Mouse (Mus musculus) MEL (cell line): Measurements from ENCODE around the gene Hoxc4. TPM values are rescaled to one million over a fixed set of nuclear protein-coding genes. Genes with fewer than 3 reads are reported as not detected.

ENCODE experiments used
- DNase-seq: peaks from one replicate; pipeline ENCODE4 v3.0.0; 2011; ENCODE audit warnings: low read depth, low spot score
- H3K27ac ChIP-seq: 2 replicates; pipeline ENCODE4 v1.5.1; 2012; ENCODE audit warnings: low read depth, mild to moderate bottlenecking, control low read depth, low read length, moderate library complexity; ENCODE audit not compliant: control insufficient read depth
- H3K27me3 ChIP-seq, 2 experiments: fragments of 150-350 bp in 1 of 2; sonication (generic) in 1 of 2; 2 replicates each; pipeline ENCODE4 v1.6.1; 2012; ENCODE audit warnings: low read length in 2 of 2, mild to moderate bottlenecking in 2 of 2, improper control_type of control experiment in 1 of 2, moderate library complexity in 1 of 2; ENCODE audit not compliant: insufficient read depth in 2 of 2, control insufficient read depth in 1 of 2
- H3K36me3 ChIP-seq, 2 experiments: 2 replicates each; pipeline ENCODE4 v1.6.1; 2012 to 2014; ENCODE audit warnings: low read length in 2 of 2, improper control_type of control experiment in 1 of 2, inconsistent platforms in 1 of 2, mild to moderate bottlenecking in 1 of 2; ENCODE audit not compliant: insufficient read depth in 2 of 2, control insufficient read depth in 1 of 2
- H3K4me1 ChIP-seq, 2 experiments: fragments of 150-350 bp in 1 of 2; sonication (generic) in 1 of 2; 2 replicates each; pipeline ENCODE4 v1.6.1; 2012; ENCODE audit warnings: low read length in 2 of 2, improper control_type of control experiment in 1 of 2, mild to moderate bottlenecking in 1 of 2; ENCODE audit not compliant: insufficient read depth in 2 of 2, control insufficient read depth in 1 of 2
- H3K4me3 ChIP-seq, 2 experiments: fragments of 150-350 bp in 1 of 2; sonication (generic) in 1 of 2; 2 replicates each; pipeline ENCODE4 v1.5.1; 2012; ENCODE audit warnings: low read depth in 2 of 2, low read length in 2 of 2, mild to moderate bottlenecking in 2 of 2, moderate library complexity in 2 of 2, control low read depth in 1 of 2, improper control_type of control experiment in 1 of 2; ENCODE audit not compliant: control insufficient read depth in 1 of 2, insufficient read depth in 1 of 2
- H3K79me2 ChIP-seq: 2 replicates; pipeline ENCODE4 v1.6.1; 2012; ENCODE audit warnings: mild to moderate bottlenecking, low read length, moderate library complexity; ENCODE audit not compliant: control insufficient read depth, poor library complexity, insufficient read depth
- H3K9ac ChIP-seq: 2 replicates; pipeline ENCODE4 v1.6.1; 2012; ENCODE audit warnings: low read depth, mild to moderate bottlenecking, control low read depth, low read length, moderate library complexity; ENCODE audit not compliant: control insufficient read depth, poor library complexity, severe bottlenecking
- H3K9me3 ChIP-seq: fragments of 150-350 bp; sonication (generic); replicated peaks from 2 replicates; pipeline ENCODE4 v1.6.1; 2012; ENCODE audit warnings: mild to moderate bottlenecking, low read length, improper control_type of control experiment, moderate library complexity; ENCODE audit not compliant: insufficient read depth
- BHLHE40 ChIP-seq: IDR thresholded peaks from 2 replicates; pipeline ENCODE4 v1.6.1; 2012; ENCODE audit warnings: low read depth, mild to moderate bottlenecking, inconsistent platforms, low read length, improper control_type of control experiment, borderline replicate concordance
- CHD1 ChIP-seq: IDR thresholded peaks from 2 replicates; pipeline ENCODE4 v1.6.1; 2012; ENCODE audit warnings: low read depth, mild to moderate bottlenecking, inconsistent platforms, low read length, improper control_type of control experiment
- CHD2 ChIP-seq: IDR thresholded peaks from 2 replicates; pipeline ENCODE4 v1.6.1; 2011; ENCODE audit warnings: low read length, improper control_type of control experiment
- CTCF ChIP-seq, 3 experiments: IDR thresholded peaks in 2 of 3; conservative IDR thresholded peaks in 1 of 3; 2 replicates each; pipeline ENCODE4 v1.5.1; 2011 to 2012; ENCODE audit warnings: low read length in 3 of 3, low read depth in 2 of 3, mild to moderate bottlenecking in 2 of 3, improper control_type of control experiment in 1 of 3, inconsistent platforms in 1 of 3, mixed read lengths in 1 of 3, moderate library complexity in 1 of 3; ENCODE audit not compliant: control insufficient read depth in 1 of 3, insufficient read depth in 1 of 3, poor library complexity in 1 of 3, severe bottlenecking in 1 of 3
- E2F4 ChIP-seq: IDR thresholded peaks from 2 replicates; pipeline ENCODE4 v1.6.1; 2011; ENCODE audit warnings: low read depth, low read length, improper control_type of control experiment, borderline replicate concordance
- ELF1 ChIP-seq: IDR thresholded peaks from 2 replicates; pipeline ENCODE4 v1.6.1; 2014; ENCODE audit warnings: low read depth, mild to moderate bottlenecking, inconsistent platforms, low read length, improper control_type of control experiment, moderate library complexity
- EP300 ChIP-seq, 2 experiments: IDR thresholded peaks; 2 replicates each; pipeline ENCODE4 v1.6.1; 2011; ENCODE audit warnings: improper control_type of control experiment in 2 of 2, low read length in 2 of 2, low read depth in 1 of 2, mild to moderate bottlenecking in 1 of 2
- GABPA ChIP-seq: IDR thresholded peaks from 2 replicates; pipeline ENCODE4 v1.6.1; 2012; ENCODE audit warnings: low read depth, mild to moderate bottlenecking, inconsistent platforms, low read length, improper control_type of control experiment, moderate library complexity
- GATA1 ChIP-seq: IDR thresholded peaks from 2 replicates; pipeline ENCODE4 v1.6.1; 2011; ENCODE audit warnings: low read depth, low read length, improper control_type of control experiment
- HCFC1 ChIP-seq: IDR thresholded peaks from 2 replicates; pipeline ENCODE4 v1.6.1; 2012; ENCODE audit warnings: low read depth, mild to moderate bottlenecking, inconsistent platforms, low read length, improper control_type of control experiment, moderate library complexity
- JUND ChIP-seq: IDR thresholded peaks from 2 replicates; pipeline ENCODE4 v1.6.1; 2011; ENCODE audit warnings: low read depth, mild to moderate bottlenecking, improper control_type of control experiment, low read length
- MAFK ChIP-seq: IDR thresholded peaks from 2 replicates; pipeline ENCODE4 v1.6.1; 2011; ENCODE audit warnings: low read depth, mild to moderate bottlenecking, low read length, improper control_type of control experiment, borderline replicate concordance
- MAX ChIP-seq: IDR thresholded peaks from 2 replicates; pipeline ENCODE4 v1.6.1; 2011; ENCODE audit warnings: low read length, improper control_type of control experiment
- MEF2A ChIP-seq: IDR thresholded peaks from 2 replicates; pipeline ENCODE4 v1.6.1; 2014; ENCODE audit warnings: low read depth, mild to moderate bottlenecking, inconsistent platforms, low read length, improper control_type of control experiment; ENCODE audit not compliant: poor library complexity, insufficient replicate concordance, severe bottlenecking; ENCODE audit errors: extremely low read depth
- MXI1 ChIP-seq: IDR thresholded peaks from 2 replicates; pipeline ENCODE4 v1.6.1; 2011; ENCODE audit warnings: mild to moderate bottlenecking, low read depth, low read length, improper control_type of control experiment
- MYB ChIP-seq: IDR thresholded peaks from 2 replicates; pipeline ENCODE4 v1.6.1; 2011; ENCODE audit warnings: mild to moderate bottlenecking, low read depth, low read length, improper control_type of control experiment
- MYC ChIP-seq: IDR thresholded peaks from 2 replicates; pipeline ENCODE4 v1.6.1; 2011; ENCODE audit warnings: low read depth, mild to moderate bottlenecking, low read length, improper control_type of control experiment, moderate library complexity
- NELFE ChIP-seq: IDR thresholded peaks from 2 replicates; pipeline ENCODE4 v1.6.1; 2011; ENCODE audit warnings: low read depth, low read length, improper control_type of control experiment
- NRF1 ChIP-seq: IDR thresholded peaks from 2 replicates; pipeline ENCODE4 v1.6.1; 2014; ENCODE audit warnings: low read depth, mild to moderate bottlenecking, inconsistent platforms, low read length, improper control_type of control experiment, moderate library complexity; ENCODE audit not compliant: poor library complexity, insufficient read depth, severe bottlenecking
- POLR2A ChIP-seq, 2 experiments: IDR thresholded peaks; 2 replicates each; pipeline ENCODE4 v1.6.1; 2011 to 2012; ENCODE audit warnings: low read length in 2 of 2, mild to moderate bottlenecking in 2 of 2, control low read depth in 1 of 2, improper control_type of control experiment in 1 of 2, low read depth in 1 of 2, moderate library complexity in 1 of 2; ENCODE audit not compliant: control insufficient read depth in 1 of 2, insufficient read depth in 1 of 2, poor library complexity in 1 of 2
- POLR2AphosphoS2 ChIP-seq: IDR thresholded peaks from 2 replicates; pipeline ENCODE4 v1.6.1; 2011; ENCODE audit warnings: low read length, improper control_type of control experiment
- RAD21 ChIP-seq: IDR thresholded peaks from 2 replicates; pipeline ENCODE4 v1.6.1; 2011; ENCODE audit warnings: mild to moderate bottlenecking, low read depth, low read length, improper control_type of control experiment
- RCOR1 ChIP-seq: IDR thresholded peaks from 2 replicates; pipeline ENCODE4 v1.6.1; 2012; ENCODE audit warnings: low read depth, mild to moderate bottlenecking, inconsistent platforms, low read length, improper control_type of control experiment
- TAL1 ChIP-seq: IDR thresholded peaks from 2 replicates; pipeline ENCODE4 v1.6.1; 2012; ENCODE audit warnings: mild to moderate bottlenecking, inconsistent platforms, low read length, moderate library complexity, mixed read lengths
- TBP ChIP-seq: IDR thresholded peaks from 2 replicates; pipeline ENCODE4 v1.8.0; 2011; ENCODE audit warnings: low read depth, low read length, improper control_type of control experiment
- TCF12 ChIP-seq: IDR thresholded peaks from 2 replicates; pipeline ENCODE4 v1.6.1; 2014; ENCODE audit warnings: low read depth, mild to moderate bottlenecking, inconsistent platforms, low read length, improper control_type of control experiment, moderate library complexity
- UBTF ChIP-seq: IDR thresholded peaks from 2 replicates; pipeline ENCODE4 v1.6.1; 2012; ENCODE audit warnings: low read depth, mild to moderate bottlenecking, inconsistent platforms, low read length, improper control_type of control experiment, moderate library complexity, borderline replicate concordance; ENCODE audit not compliant: insufficient read depth
- USF2 ChIP-seq, 2 experiments: IDR thresholded peaks; 2 replicates each; pipeline ENCODE4 v1.6.1; 2011 to 2012; ENCODE audit warnings: improper control_type of control experiment in 2 of 2, low read length in 2 of 2, borderline replicate concordance in 1 of 2, inconsistent platforms in 1 of 2, low read depth in 1 of 2, mild to moderate bottlenecking in 1 of 2; ENCODE audit not compliant: insufficient read depth in 1 of 2
- ZKSCAN1 ChIP-seq: IDR thresholded peaks from 2 replicates; pipeline ENCODE4 v1.6.1; 2012; ENCODE audit warnings: low read depth, mild to moderate bottlenecking, inconsistent platforms, low read length, improper control_type of control experiment, moderate library complexity
- ZMIZ1 ChIP-seq: IDR thresholded peaks from 2 replicates; pipeline ENCODE4 v1.6.1; 2012; ENCODE audit warnings: low read depth, mild to moderate bottlenecking, inconsistent platforms, low read length, improper control_type of control experiment, moderate library complexity
- ZNF384 ChIP-seq: IDR thresholded peaks from 2 replicates; pipeline ENCODE4 v1.6.1; 2012; ENCODE audit warnings: low read depth, mild to moderate bottlenecking, inconsistent platforms, low read length, improper control_type of control experiment
- polyA plus RNA-seq, 2 experiments: library from polyadenylated mRNA; stranded (reverse) in 1 of 2; unstranded in 1 of 2; fragments of >175 nt in 1 of 2; fragments of >200 nt in 1 of 2; gene quantifications; 2 replicates each; pipeline versions ENCODE4 v1.2.1 to v1.2.4; 2012; ENCODE audit warnings: low replicate concordance in 2 of 2, low read depth in 1 of 2; ENCODE audit not compliant: insufficient read length in 2 of 2, insufficient read depth in 1 of 2, missing spikeins in 1 of 2
- total RNA-seq: library from RNA; depleted of rRNA; stranded (reverse); fragments of 300-350 nt; gene quantifications from 2 replicates; pipeline ENCODE4 v1.2.3, GENCODE M21; 2012

The Hoxc4 gene
- total and polyA plus RNA-seq, 3 experiments, result 2.6 to 9.4 TPM; not detected in 1

DNA sequence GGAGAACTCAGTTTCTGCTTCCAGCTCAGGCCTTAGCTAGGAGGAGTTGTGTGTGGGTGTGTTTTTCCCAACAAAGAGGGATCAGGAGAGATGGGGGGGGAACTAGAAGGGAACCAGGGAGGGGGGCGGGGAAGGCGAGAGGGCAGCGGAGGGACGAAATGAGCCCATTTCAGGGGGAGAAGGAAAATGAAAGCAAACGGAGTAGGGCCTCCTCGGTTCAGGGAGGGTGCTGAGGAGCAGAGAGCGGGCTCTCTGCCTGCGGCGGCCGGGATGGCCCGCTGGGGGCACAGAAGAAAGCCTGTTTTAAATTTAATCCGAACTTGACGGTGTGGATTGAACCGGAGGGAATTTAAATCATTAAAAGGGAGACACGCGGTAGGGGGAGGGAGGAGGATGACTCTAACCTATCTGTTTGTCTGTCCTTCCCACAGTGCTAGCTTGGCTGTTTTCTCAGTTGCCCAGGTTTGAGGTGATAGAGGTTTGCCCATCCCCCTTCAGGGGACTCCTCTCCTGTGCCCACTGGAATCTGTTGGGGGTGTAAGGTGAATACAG is 41.2 kb upstream of the Hoxc4 start (continued):
- TF ChIP-seq MAX, result no peak; the same call in none of the 2 replicates
- TF ChIP-seq HCFC1, result peak; percentile 16; the same call in 1 of the 2 replicates

DNA sequence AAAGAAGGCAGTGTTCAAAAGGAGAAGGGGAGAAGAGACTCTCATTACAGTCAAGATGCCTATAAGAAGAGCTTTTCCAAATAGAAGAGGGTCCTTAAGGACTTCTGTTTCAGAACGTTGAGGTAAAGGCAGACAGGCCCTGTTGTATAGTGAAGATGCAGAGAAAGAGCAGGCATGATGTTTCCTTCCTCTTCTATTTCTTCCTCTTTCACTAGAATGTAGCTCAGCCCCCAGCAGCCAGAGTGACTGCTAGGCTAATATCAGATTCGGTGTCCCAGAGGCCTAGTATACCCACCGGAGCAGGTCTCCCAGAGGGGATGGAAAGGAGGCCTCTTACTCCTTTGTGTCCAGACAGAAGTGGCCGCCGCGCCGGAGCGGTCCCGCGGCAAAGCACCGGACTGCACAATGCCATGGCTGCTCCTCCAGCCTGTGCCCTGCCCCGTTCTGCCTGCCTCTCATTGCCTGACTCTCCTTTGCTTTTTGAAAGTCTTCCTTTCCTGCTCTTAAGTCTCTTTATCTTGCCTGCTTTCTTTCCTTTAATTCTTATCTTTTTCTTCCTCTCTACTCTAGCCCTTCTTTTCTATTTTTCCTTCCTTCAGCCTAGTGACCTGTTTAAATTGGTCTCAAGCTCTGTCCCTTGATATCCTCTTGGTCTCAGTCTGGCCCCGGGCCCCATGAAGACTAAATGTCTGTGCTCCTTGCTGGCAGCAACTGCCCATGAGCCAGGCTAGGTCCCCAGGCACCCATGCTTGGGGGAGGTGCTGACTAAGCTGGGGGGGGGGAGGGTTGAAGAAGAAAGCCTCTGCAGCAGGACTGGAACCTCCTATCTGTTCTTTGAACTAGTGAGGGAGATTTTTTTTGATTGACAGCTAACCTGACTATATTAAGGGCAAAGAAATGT is 39.9 kb upstream of the Hoxc4 start:
- Histone ChIP-seq H3K36me3 (peaks cover 0 to 18% of the 10 kb centered on the region in 2 experiments; a peak in 3 of 4 replicates), H3K4me3 (peak overlapping the region; percentile 81 to 89), H3K4me1 (peaks cover 16 to 23% of the 10 kb centered on the region in 2 experiments), H3K79me2 (peaks cover 54% of the 10 kb centered on the region), H3K27ac (peak overlapping the region; percentile 83), H3K27me3 (no peaks in the 10 kb centered on the region), H3K9me3 (no peaks in the 10 kb centered on the region), H3K9ac (peak overlapping the region; percentile 93)
- DNase-seq, result peak; percentile 86
- no peak for TF ChIP-seq TAL1
- peak; percentile 54; the same call in 1 of the 2 replicates for TF ChIP-seq MYC
- peak; percentile 10; the same call in 1 of the 2 replicates for TF ChIP-seq CHD2
- no peak for TF ChIP-seq ZKSCAN1
- no peak for TF ChIP-seq MEF2A
- TF ChIP-seq CTCF (IDR thresholded peaks at IDR 0.05 in 2 of 3, conservative IDR thresholded peaks at IDR 0.05 in 1 of 3; ENCODE audit: control insufficient read depth in 1 of 3, insufficient read depth in 1 of 3, low read depth in 2 of 3, low read length in 3 of 3, poor library complexity in 1 of 3, severe bottlenecking in 1 of 3), result no peak
- TF ChIP-seq POLR2AphosphoS2, result no peak
- TF ChIP-seq E2F4, result no peak
- TF ChIP-seq ZNF384, result no peak
- TF ChIP-seq USF2 (IDR thresholded peaks at IDR 0.05; ENCODE audit: borderline replicate concordance in 1 of 2, insufficient read depth in 1 of 2, low read depth in 1 of 2, low read length in 2 of 2), result no peak
- TF ChIP-seq POLR2A (IDR thresholded peaks at IDR 0.05; ENCODE audit: control insufficient read depth in 1 of 2, insufficient read depth in 1 of 2, low read depth in 1 of 2, low read length in 2 of 2, poor library complexity in 1 of 2), result peak in 1 of 2 experiments; percentile 45; a peak in 2 of 4 replicates
- TF ChIP-seq TCF12, result no peak
- peak; percentile 29; the same call in 1 of the 2 replicates for TF ChIP-seq NELFE
- peak in 1 of 2 experiments; percentile 1; a peak in 2 of 4 replicates for TF ChIP-seq EP300 (IDR thresholded peaks at IDR 0.05; ENCODE audit: low read depth in 1 of 2, low read length in 2 of 2)
- TF ChIP-seq RCOR1, result no peak; the same call in 1 of the 2 replicates
- peak; percentile 95 for TF ChIP-seq TBP
- TF ChIP-seq BHLHE40, result no peak
- no peak; the same call in none of the 2 replicates for TF ChIP-seq CHD1
- TF ChIP-seq ELF1, result no peak
- TF ChIP-seq UBTF, result peak; percentile 94; the same call in 1 of the 2 replicates
- peak; percentile 28; the same call in 1 of the 2 replicates for TF ChIP-seq HCFC1
- TF ChIP-seq RAD21, result no peak
- TF ChIP-seq ZMIZ1, result no peak
- no peak for TF ChIP-seq GABPA
- no peak for TF ChIP-seq MAX
- 0 out of 2 replicates have a peak, but pooled peaks have one; percentile 8 for TF ChIP-seq MAFK
- no peak for TF ChIP-seq NRF1
- TF ChIP-seq MYB, result no peak
- no peak for TF ChIP-seq MXI1
- TF ChIP-seq GATA1, result peak; percentile 40
- 0 out of 2 replicates have a peak, but pooled peaks have one; percentile 6 for TF ChIP-seq JUND
